Mouse (Mus musculus): ENCODE data around the gene Hgf.

DNA sequence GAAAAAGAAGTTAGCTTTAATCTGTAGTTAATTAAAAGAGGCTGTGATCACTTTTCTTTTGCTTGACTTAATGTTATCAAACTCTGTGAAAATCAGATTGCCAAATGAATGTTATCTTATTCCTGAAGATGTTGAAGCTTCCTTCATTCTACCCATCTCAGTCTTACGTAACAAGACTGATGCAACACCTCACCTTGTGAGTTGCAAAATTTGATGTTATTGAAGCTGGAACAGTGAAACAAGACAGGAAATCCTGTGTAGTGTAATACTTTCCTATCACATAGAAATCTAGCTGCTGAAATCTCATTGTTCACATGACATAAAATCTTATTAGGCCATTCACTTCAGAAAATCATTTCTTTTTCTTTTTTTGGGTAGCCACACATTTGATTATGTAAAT, 96.9 kb downstream of the Hgf start:
- TF ChIP-seq GATA1 (IDR thresholded peaks at IDR 0.05; ENCODE audit: low read length) (no peak), TAL1 (IDR thresholded peaks at IDR 0.05; ENCODE audit: low read length) (no peak)

Measured in erythroblast, embryonic 14.5 days (primary cell).